Mouse (Mus musculus): ENCODE data around the gene Fgr. TPM values are rescaled to one million over a fixed set of nuclear protein-coding genes. Genes with fewer than 3 reads are reported as not detected.

The Fgr gene
- polyA plus RNA-seq, 1 experiment from 2014 or later = 0.19 TPM

DNA sequence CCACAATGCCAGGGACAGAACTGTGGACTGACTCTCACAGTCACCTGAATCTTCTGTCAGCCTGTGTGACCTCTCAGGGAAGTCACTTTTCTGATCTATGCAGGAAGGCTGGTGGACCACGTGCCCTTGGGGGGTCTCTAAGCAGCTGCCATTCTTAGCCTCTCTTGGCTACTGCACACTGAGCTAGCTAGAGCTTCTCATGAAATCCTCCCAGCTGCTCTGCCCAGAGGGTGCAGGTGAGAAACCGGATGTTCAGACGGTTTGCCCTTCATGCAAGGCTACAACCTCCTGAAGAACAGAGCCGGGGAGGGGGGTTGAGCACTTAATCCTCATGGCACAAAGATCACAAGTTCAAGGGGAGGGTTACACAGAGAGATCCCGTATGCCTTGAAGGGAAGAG lies 3.7 kb downstream of the Fgr start:
- Histone ChIP-seq H3K27me3 (peaks cover 37% of the 10 kb centered on the region), H3K9ac (no peak overlapping the region), H3K36me3 (no peaks in the 10 kb centered on the region), H3K4me3 (no peak overlapping the region), H3K4me2 (replicated peaks) (no peak overlapping the region), H3K27ac (no peak overlapping the region), H3K4me1 (peaks cover 23% of the 10 kb centered on the region), H3K9me3 (no peaks in the 10 kb centered on the region)
- WGBS = 33% methylated on average over 5 of the region's 5 CpGs
- no peak for ATAC-seq (ENCODE audit: low FRiP score, low read depth)

GRCm38 (mm10) chr4:132979186-132979585 lies 5.3 kb downstream of the Fgr start:
- ATAC-seq (ENCODE audit: low FRiP score, low read depth) = no peak
- H3K4me2 ChIP-seq (replicated peaks) = no peak overlapping the region
- H3K9me3 ChIP-seq = no peaks in the 10 kb centered on the region
- 57% methylated on average over 2 of the region's 2 CpGs for WGBS
- no peak overlapping the region for H3K27ac ChIP-seq
- no peak overlapping the region for H3K9ac ChIP-seq
- peaks cover 25% of the 10 kb centered on the region for H3K4me1 ChIP-seq
- no peak overlapping the region for H3K4me3 ChIP-seq
- no peaks in the 10 kb centered on the region for H3K36me3 ChIP-seq
- peaks cover 21% of the 10 kb centered on the region for H3K27me3 ChIP-seq

GRCm38 (mm10) chr4:132981621-132982020 lies 7.7 kb downstream of the Fgr start:
- 77% methylated on average over 6 of the region's 6 CpGs for WGBS
- H3K4me3 ChIP-seq = no peak overlapping the region
- no peak overlapping the region for H3K4me2 ChIP-seq (replicated peaks)
- no peak for ATAC-seq (ENCODE audit: low FRiP score, low read depth)
- peaks cover 24% of the 10 kb centered on the region for H3K4me1 ChIP-seq
- no peaks in the 10 kb centered on the region for H3K36me3 ChIP-seq
- no peaks in the 10 kb centered on the region for H3K9me3 ChIP-seq
- no peak overlapping the region for H3K27ac ChIP-seq
- no peak overlapping the region for H3K9ac ChIP-seq
- no peaks in the 10 kb centered on the region for H3K27me3 ChIP-seq

DNA sequence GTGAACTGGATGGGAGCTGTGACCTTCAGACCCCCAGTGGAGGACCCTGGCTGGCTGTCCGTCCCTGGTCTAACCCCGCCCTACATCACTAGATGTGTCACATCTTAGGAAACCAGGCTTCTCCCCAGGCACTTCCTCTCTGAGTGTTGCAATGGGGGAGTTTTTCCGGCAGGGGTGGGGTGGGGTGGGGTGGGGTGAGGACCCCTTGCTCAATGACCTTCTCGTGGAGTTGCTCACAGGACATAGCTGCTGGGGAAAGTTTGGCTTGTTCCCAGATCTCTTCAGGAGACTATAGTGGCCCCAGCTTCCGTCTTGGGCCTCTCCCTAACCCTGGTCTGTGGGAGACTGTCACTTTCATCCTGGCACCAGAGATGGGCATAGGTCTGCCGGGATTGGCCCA lies 9.1 kb downstream of the Fgr start:
- H3K27ac ChIP-seq = no peak overlapping the region; the same call in 1 of the 2 replicates
- no peak overlapping the region for H3K4me2 ChIP-seq (replicated peaks)
- no peaks in the 10 kb centered on the region for H3K9me3 ChIP-seq
- H3K27me3 ChIP-seq = no peaks in the 10 kb centered on the region
- H3K36me3 ChIP-seq = no peaks in the 10 kb centered on the region
- no peak for ATAC-seq (ENCODE audit: low FRiP score, low read depth)
- H3K9ac ChIP-seq = no peak overlapping the region
- H3K4me1 ChIP-seq = peaks cover 24% of the 10 kb centered on the region
- H3K4me3 ChIP-seq = no peak overlapping the region
- 69% methylated on average over 6 of the region's 6 CpGs for WGBS

DNA sequence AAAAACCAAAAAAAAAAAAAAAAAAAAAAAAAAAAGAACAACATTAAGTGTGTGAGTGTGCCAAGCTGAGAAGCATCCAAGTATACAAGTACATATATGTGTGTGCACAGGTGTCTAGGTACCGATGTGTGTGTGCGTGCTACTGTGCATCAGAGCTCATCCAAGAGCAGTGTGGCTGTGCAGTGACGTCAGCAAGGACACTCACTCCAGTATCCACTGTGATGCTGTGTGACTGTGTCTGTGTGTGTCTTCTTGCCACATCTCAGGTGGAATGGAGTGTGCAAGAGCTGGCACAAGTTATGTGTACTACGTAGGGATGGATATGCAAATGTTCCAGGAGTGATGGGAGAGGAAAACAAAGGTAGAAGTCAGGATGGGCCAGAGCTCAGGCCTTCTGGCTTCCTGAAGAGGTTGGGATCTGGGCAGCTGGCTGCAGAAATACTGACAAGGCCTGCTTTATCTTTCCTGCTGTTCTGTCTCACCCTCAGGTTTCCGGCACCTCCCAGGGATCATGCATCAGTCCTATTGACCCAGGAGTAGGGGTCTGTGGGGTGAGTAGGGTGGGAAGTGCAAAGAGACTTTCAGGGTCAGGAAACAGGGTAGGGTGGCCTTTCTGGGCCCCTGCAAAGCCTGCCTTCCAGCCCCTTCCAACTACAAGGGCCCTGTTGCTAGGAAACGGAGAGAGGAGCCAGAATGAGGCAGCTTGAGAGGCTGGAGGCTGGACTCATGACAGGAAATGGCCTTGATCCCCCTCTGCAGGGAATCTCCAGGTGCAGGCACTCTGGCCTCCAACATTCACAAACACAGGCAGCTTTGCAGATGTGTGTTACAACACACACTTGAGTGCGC lies 10.0 kb downstream of the Fgr start:
- Histone ChIP-seq H3K4me1 (peaks cover 24% of the 10 kb centered on the region), H3K4me3 (no peak overlapping the region), H3K9ac (peak overlapping the region; percentile 39; the same call in 1 of the 2 replicates), H3K36me3 (no peaks in the 10 kb centered on the region), H3K4me2 (replicated peaks) (no peak overlapping the region), H3K9me3 (no peaks in the 10 kb centered on the region), H3K27ac (peak overlapping the region; percentile 82), H3K27me3 (no peaks in the 10 kb centered on the region)
- 47% methylated on average over 7 of the region's 7 CpGs for WGBS
- ATAC-seq (ENCODE audit: low FRiP score, low read depth) = peak; percentile 66; the same call in 1 of the 2 replicates

DNA sequence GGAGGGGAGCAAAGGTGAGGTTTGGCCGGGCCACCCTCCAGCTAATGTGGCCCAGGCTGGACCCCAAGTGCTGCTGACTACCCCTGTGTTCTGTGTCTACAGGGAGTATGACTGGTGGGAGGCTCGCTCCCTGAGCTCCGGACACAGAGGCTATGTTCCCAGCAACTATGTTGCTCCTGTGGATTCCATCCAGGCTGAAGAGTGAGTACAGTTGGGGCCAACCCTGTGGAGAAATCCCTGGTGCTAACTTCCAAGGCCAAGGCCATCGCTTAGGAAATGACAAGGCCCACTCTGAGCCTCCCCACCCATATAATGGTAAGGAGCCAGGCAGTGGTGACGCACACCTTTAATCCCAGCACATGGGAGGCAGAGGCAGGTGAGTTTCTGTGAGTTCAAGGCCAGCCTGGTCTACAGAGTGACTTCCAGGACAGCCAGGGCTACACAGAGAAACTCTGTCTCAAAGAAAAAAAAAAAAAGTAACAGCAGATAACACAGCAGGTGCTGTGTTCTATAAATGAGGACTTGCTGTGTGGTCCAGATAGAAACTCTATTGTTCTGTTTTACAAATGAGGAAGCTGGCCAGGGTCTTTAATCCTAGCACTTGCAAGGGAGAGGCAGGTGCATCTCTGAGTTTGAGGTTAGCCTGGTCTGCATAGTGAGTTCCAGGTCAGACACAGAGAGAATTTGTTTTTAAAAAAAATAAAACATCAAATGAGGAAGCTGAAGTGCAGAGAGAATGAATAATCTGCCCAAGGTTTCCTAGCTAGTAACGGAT lies 14.9 kb downstream of the Fgr start:
- no peak overlapping the region for H3K27ac ChIP-seq
- no peak overlapping the region for H3K4me2 ChIP-seq (replicated peaks)
- no peaks in the 10 kb centered on the region for H3K36me3 ChIP-seq
- no peaks in the 10 kb centered on the region for H3K27me3 ChIP-seq
- WGBS = 88% methylated on average over 6 of the region's 6 CpGs
- no peak overlapping the region for H3K4me3 ChIP-seq
- no peak overlapping the region for H3K9ac ChIP-seq
- ATAC-seq (ENCODE audit: low FRiP score, low read depth) = no peak
- peaks cover 14% of the 10 kb centered on the region for H3K4me1 ChIP-seq
- no peaks in the 10 kb centered on the region for H3K9me3 ChIP-seq

DNA sequence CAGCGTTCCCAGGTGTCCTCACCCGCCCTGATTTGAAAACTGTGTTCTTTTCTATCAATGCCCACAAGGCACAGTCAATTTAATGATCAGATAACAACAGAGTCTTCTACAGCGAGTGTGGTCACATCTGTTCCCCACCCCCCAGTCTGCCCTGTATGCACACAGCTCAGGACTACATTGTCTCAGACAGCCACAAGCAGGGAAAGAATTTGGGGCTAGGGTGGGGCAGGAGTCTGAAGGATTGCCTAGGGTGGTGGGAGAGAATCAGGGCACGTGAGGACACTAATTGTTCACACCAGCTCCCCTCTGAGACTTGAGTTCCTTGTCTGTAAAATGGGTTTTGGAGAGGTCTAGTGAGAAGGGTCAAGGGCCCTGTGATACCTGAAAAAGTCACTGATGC lies 19.7 kb downstream of the Fgr start:
- Histone ChIP-seq H3K9ac (no peak overlapping the region), H3K4me1 (no peaks in the 10 kb centered on the region), H3K36me3 (no peaks in the 10 kb centered on the region), H3K27me3 (no peaks in the 10 kb centered on the region), H3K4me3 (no peak overlapping the region), H3K9me3 (no peaks in the 10 kb centered on the region), H3K4me2 (replicated peaks) (no peak overlapping the region), H3K27ac (no peak overlapping the region)
- no peak for ATAC-seq (ENCODE audit: low FRiP score, low read depth)
- 57% methylated on average over 4 of the region's 4 CpGs for WGBS

DNA sequence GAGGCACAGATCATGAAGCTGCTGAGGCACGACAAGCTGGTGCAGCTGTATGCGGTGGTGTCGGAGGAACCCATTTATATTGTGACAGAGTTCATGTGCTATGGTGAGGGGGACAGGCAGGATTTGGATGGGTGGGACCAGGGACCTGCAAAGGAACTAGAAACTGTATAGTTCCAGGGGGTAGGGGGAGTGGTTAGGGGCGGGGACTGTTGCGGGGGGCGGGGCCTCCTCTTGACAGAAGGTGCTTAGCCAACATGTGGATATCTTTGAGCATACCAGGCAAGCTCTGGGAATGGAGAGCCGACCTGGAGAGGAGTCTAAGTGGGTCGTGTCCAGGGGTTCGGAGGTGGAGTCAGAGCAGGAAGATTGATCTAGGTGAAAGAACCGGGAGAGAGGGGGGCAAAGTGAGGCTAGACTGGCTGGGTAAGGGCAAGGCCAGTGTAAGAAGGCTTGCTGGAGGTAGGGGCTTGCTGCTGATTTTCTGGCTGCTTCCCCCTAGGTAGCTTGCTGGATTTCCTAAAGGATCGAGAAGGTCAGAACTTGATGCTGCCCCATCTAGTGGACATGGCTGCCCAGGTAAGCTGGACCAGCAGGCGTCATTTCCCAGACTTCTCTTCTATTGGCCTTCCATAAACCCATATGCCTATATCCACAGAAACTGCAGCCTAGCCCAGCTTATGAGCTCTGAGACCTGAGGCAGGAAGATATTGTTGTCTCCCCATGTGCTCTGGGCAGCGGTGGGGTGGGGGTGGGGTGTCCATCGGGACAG lies 23.8 kb downstream of the Fgr start:
- H3K36me3 ChIP-seq = no peaks in the 10 kb centered on the region
- H3K4me2 ChIP-seq (replicated peaks) = no peak overlapping the region
- no peaks in the 10 kb centered on the region for H3K9me3 ChIP-seq
- 50% methylated on average over 14 of the region's 14 CpGs for WGBS
- no peak for ATAC-seq (ENCODE audit: low FRiP score, low read depth)
- H3K27ac ChIP-seq = no peak overlapping the region
- H3K27me3 ChIP-seq = no peaks in the 10 kb centered on the region
- H3K9ac ChIP-seq = no peak overlapping the region
- H3K4me1 ChIP-seq = peaks cover 13% of the 10 kb centered on the region
- H3K4me3 ChIP-seq = no peak overlapping the region

DNA sequence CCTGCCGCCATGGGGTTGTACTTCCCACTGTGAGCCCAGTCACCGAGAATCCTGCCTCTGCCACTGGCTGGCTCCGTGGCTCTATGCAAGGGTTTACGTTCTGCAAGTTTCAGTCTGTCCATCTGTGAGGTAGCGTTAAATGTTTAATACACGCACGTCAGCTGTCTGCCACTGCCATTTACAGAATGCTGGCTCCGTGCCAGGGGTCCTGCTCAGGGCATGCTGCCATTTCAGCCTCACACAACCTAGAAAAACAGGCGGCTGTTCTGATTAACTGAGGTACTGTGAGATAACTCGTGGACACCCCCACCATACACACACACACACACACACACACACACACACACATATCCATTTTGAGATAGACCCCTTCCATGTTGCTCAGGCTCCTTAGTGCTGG lies 29.0 kb downstream of the Fgr start:
- 0 out of 2 replicates have a peak overlapping the region, but pooled peaks have one; percentile 6 for H3K27ac ChIP-seq
- H3K36me3 ChIP-seq = no peaks in the 10 kb centered on the region
- no peak for ATAC-seq (ENCODE audit: low FRiP score, low read depth)
- WGBS = 18% methylated on average over 10 of the region's 10 CpGs
- no peak overlapping the region for H3K4me2 ChIP-seq (replicated peaks)
- peaks cover 24% of the 10 kb centered on the region for H3K4me1 ChIP-seq
- H3K4me3 ChIP-seq = no peak overlapping the region
- H3K9me3 ChIP-seq = no peaks in the 10 kb centered on the region
- no peaks in the 10 kb centered on the region for H3K27me3 ChIP-seq
- peak overlapping the region; percentile 43; the same call in 1 of the 2 replicates for H3K9ac ChIP-seq

DNA sequence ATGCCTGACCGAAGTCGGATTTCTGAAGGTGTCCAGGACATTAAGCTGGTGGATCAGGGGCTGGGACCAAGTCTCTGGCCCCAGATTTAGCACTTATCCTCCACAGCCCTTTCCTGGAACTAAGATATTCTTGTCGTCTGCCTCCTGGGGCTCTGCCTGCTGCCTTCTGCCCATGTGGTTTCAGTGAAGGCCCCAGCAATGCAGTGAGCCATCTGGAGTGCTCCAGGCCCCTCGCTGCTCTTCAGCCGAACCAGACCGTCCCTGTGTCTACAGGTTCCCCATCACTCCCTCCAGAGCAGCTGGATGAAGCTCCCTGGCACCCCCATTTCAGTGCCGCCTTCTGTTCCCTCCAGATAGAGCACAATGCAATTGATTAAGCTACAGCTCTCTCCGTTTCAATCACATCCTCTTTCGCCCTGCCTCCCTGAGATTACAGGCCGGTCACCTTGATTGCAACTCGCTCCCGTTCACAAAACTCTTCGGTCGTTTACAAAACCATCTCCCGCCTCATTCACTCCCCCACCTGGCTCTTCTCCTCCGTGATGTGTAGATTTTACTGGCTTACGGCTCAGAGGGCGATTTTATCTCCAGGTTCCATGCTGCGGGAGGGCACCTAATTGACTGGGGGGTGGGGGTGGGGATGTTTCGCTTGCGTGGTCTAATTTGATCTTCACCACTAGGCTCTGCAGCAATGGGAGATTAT lies 29.6 kb downstream of the Fgr start:
- H3K27me3 ChIP-seq = 0 out of 2 replicates have a peak, but pooled peaks cover 4% of the 10 kb centered on the region
- H3K9ac ChIP-seq = peak overlapping the region; percentile 43; the same call in 1 of the 2 replicates
- H3K4me2 ChIP-seq (replicated peaks) = no peak overlapping the region
- H3K4me3 ChIP-seq = no peak overlapping the region
- H3K4me1 ChIP-seq = peaks cover 29% of the 10 kb centered on the region
- 33% methylated on average over 21 of the region's 21 CpGs for WGBS
- H3K36me3 ChIP-seq = no peaks in the 10 kb centered on the region
- peak overlapping the region; percentile 48; the same call in 1 of the 2 replicates for H3K27ac ChIP-seq
- no peak for ATAC-seq (ENCODE audit: low FRiP score, low read depth)
- no peaks in the 10 kb centered on the region for H3K9me3 ChIP-seq

GRCm38 (mm10) chr4:133005233-133005632 lies 31.3 kb downstream of the Fgr start:
- no peak overlapping the region for H3K27ac ChIP-seq
- no peaks in the 10 kb centered on the region for H3K36me3 ChIP-seq
- peaks cover 12% of the 10 kb centered on the region for H3K27me3 ChIP-seq
- no peak overlapping the region for H3K4me2 ChIP-seq (replicated peaks)
- ATAC-seq (ENCODE audit: low FRiP score, low read depth) = peak; percentile 38; the same call in 1 of the 2 replicates
- no peaks in the 10 kb centered on the region for H3K9me3 ChIP-seq
- H3K9ac ChIP-seq = no peak overlapping the region
- no peak overlapping the region for H3K4me3 ChIP-seq
- H3K4me1 ChIP-seq = peaks cover 33% of the 10 kb centered on the region
- 8% methylated on average over 3 of the region's 3 CpGs for WGBS
